Mouse (Mus musculus) lung, embryonic 15.5 days (tissue): ENCODE data around the gene Gm11237. TPM values are rescaled to one million over a fixed set of nuclear protein-coding genes. Genes with fewer than 3 reads are reported as not detected.
"Not testable (repeated sequence)": the region's sequence is repeated elsewhere in the genome, so short reads cannot be mapped to it uniquely, and the experiment has no call there.

ENCODE experiments used
- ATAC-seq: fragments of 200-750 bp; cut with Nextera tagmentation; 2 replicates; pipeline ENCODE4 v1.8.0; 2017; ENCODE audit warnings: moderate number of reproducible peaks, borderline replicate concordance; ENCODE audit not compliant: low FRiP score, low TSS enrichment; ENCODE audit errors: extremely low read depth
- H3K27ac ChIP-seq: fragments of 300-500 bp; sonication (generic); 2 replicates; pipeline ENCODE4 v1.5.1; 2015; ENCODE audit warnings: moderate library complexity, mild to moderate bottlenecking, inconsistent platforms
- H3K27me3 ChIP-seq: fragments of 300-500 bp; sonication (generic); 2 replicates; pipeline ENCODE4 v1.6.1; 2015; ENCODE audit warnings: inconsistent platforms
- H3K36me3 ChIP-seq: fragments of 300-500 bp; sonication (generic); 2 replicates; pipeline ENCODE4 v1.6.1; 2015; ENCODE audit warnings: inconsistent platforms
- H3K4me1 ChIP-seq: fragments of 300-500 bp; sonication (generic); 2 replicates; pipeline ENCODE4 v1.6.1; 2015; ENCODE audit warnings: inconsistent platforms
- H3K4me2 ChIP-seq: fragments of 300-500 bp; sonication (generic); 2 replicates; pipeline ENCODE4 v1.6.1; 2015; ENCODE audit warnings: inconsistent platforms, mild to moderate bottlenecking, moderate library complexity
- H3K4me3 ChIP-seq: fragments of 300-500 bp; sonication (generic); 2 replicates; pipeline ENCODE4 v1.5.1; 2015; ENCODE audit warnings: mild to moderate bottlenecking, inconsistent platforms
- H3K9ac ChIP-seq: fragments of 300-500 bp; sonication (generic); 2 replicates; pipeline ENCODE4 v1.6.1; 2015; ENCODE audit warnings: inconsistent platforms
- H3K9me3 ChIP-seq: fragments of 300-500 bp; sonication (generic); 2 replicates; pipeline ENCODE4 v1.6.1; 2016; ENCODE audit warnings: inconsistent platforms
- WGBS: fragments of 180-500 bp; shearing (Covaris S2); methylation state at CpG from one replicate; pipeline ENCODE4 v1.1.7; 2015; 5-methylcytosine and 5-hydroxymethylcytosine counted together
- polyA plus RNA-seq: library from polyadenylated mRNA; unstranded; fragments of >200 nt; fragmentation: Nextera tagmentation; extraction: Ambion mirVana; gene quantifications from 2 replicates; pipeline ENCODE4 v1.2.1, GENCODE M21; 2015

Gene Gm11237
- polyA plus RNA-seq = not detected in 2 replicates

DNA sequence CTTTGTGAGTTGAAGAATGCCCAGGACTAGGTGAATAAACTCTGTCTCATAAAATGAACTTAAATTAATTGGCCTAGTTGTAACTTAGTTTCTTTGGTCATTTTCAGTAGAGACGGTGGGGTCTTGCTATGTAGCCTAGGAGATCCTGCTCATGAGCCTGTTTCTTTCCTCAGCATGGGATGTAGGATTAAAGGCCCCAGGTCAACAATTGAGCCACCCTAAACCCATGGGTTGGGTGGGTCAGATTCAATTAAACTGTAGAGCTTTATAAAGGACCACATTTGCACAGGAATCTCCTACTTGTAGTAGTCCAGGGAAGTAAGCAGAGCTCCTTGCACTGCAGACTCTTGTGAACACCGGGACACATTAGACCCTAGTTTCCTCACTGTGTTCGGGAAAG is at the start of gene Gm11237:
Gene Gm11237, plus strand, starts transcription at position 301 of the 400 bp plus-strand sequence.
- not testable (repeated sequence) for H3K27me3 ChIP-seq, ATAC-seq, H3K9me3 ChIP-seq, H3K9ac ChIP-seq, H3K27ac ChIP-seq, H3K4me3 ChIP-seq, H3K4me2 ChIP-seq, H3K36me3 ChIP-seq, H3K4me1 ChIP-seq
- no CpG with 5 or more reads among the region's 3 CpGs for WGBS

DNA sequence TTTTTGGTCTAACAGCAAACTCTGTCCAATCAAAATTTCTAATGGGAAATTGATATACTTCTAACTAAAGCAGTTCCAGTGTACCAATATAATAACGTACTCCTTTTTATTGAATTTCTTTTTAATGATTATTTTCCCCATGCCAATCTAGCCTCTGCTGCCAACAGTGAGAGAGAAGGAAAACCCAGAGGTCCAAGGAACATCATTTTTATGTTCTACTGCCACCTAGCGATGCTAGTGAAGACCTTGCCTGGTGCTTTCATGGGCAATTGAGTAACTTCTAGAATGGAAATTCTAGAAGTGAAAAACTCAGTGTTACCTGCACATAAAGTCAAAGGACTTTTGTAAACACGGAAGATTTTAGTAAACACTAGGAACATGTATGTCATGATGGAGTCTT is 23.5 kb upstream of the Gm11237 start:
- H3K9ac ChIP-seq = no peak overlapping the region
- ATAC-seq = no peak
- H3K36me3 ChIP-seq = no peaks in the 10 kb centered on the region
- no peak overlapping the region for H3K4me3 ChIP-seq
- H3K27me3 ChIP-seq = no peaks in the 10 kb centered on the region
- no peaks in the 10 kb centered on the region for H3K4me1 ChIP-seq
- no peaks in the 10 kb centered on the region for H3K9me3 ChIP-seq
- no peak overlapping the region for H3K4me2 ChIP-seq
- no peak overlapping the region for H3K27ac ChIP-seq
- WGBS = 6% methylated on average over 3 of the region's 3 CpGs

DNA sequence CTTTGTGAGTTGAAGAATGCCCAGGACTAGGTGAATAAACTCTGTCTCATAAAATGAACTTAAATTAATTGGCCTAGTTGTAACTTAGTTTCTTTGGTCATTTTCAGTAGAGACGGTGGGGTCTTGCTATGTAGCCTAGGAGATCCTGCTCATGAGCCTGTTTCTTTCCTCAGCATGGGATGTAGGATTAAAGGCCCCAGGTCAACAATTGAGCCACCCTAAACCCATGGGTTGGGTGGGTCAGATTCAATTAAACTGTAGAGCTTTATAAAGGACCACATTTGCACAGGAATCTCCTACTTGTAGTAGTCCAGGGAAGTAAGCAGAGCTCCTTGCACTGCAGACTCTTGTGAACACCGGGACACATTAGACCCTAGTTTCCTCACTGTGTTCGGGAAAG is 15.2 kb upstream of the Gm11237 start, which contains the start of gene Gm11238:
Gene Gm11238, plus strand, starts transcription at position 301 of the 400 bp plus-strand sequence.
- WGBS = no CpG with 5 or more reads among the region's 3 CpGs

DNA sequence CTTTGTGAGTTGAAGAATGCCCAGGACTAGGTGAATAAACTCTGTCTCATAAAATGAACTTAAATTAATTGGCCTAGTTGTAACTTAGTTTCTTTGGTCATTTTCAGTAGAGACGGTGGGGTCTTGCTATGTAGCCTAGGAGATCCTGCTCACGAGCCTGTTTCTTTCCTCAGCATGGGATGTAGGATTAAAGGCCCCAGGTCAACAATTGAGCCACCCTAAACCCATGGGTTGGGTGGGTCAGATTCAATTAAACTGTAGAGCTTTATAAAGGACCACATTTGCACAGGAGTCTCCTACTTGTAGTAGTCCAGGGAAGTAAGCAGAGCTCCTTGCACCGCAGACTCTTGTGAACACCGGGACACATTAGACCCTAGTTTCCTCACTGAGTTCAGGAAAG is 15.0 kb downstream of the Gm11237 start, which contains the start of gene Gm11236:
Gene Gm11236, plus strand, starts transcription at position 301 of the 400 bp plus-strand sequence.
- not testable (repeated sequence) for H3K27ac ChIP-seq, H3K9ac ChIP-seq, H3K4me2 ChIP-seq, H3K4me3 ChIP-seq, H3K36me3 ChIP-seq, H3K27me3 ChIP-seq, H3K4me1 ChIP-seq, H3K9me3 ChIP-seq, ATAC-seq
- no CpG with 5 or more reads among the region's 4 CpGs for WGBS

More for the DNA sequence above, 15.2 kb upstream of the Gm11237 start, which contains the start of gene Gm11238:
- not testable (repeated sequence) for H3K9me3 ChIP-seq, H3K4me3 ChIP-seq, H3K9ac ChIP-seq, H3K4me1 ChIP-seq, H3K27ac ChIP-seq, H3K4me2 ChIP-seq, H3K27me3 ChIP-seq, ATAC-seq, H3K36me3 ChIP-seq

DNA sequence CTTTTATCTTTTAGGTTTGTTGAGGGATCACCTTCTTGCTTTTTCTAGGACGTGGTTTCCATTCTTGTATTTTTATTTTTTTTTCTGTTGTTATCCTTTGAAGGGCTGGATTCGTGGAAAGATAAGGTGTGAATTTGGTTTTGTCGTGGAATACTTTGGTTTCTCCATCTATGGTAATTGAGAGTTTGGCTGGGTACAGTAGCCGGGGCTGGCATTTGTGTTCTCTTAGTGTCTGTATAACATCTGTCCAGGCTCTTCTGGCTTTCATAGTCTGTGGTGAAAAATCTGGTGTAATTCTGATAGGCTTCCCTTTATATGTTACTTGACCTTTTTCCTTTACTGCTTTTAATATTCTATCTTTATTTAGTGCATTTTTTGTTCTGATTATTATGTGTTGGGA is 39.1 kb downstream of the Gm11237 start:
- H3K9ac ChIP-seq, H3K27me3 ChIP-seq, H3K27ac ChIP-seq, ATAC-seq, H3K36me3 ChIP-seq, H3K4me2 ChIP-seq, H3K4me1 ChIP-seq, H3K4me3 ChIP-seq, H3K9me3 ChIP-seq: not testable (repeated sequence)
- WGBS = 77% methylated on average over 4 of the region's 4 CpGs

DNA sequence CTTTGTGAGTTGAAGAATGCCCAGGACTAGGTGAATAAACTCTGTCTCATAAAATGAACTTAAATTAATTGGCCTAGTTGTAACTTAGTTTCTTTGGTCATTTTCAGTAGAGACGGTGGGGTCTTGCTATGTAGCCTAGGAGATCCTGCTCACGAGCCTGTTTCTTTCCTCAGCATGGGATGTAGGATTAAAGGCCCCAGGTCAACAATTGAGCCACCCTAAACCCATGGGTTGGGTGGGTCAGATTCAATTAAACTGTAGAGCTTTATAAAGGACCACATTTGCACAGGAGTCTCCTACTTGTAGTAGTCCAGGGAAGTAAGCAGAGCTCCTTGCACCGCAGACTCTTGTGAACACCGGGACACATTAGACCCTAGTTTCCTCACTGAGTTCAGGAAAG is 45.3 kb downstream of the Gm11237 start, which contains the start of gene Gm11239:
Gene Gm11239, plus strand, starts transcription at position 301 of the 400 bp plus-strand sequence.
- WGBS = no CpG with 5 or more reads among the region's 4 CpGs
- H3K36me3 ChIP-seq, H3K9me3 ChIP-seq, H3K27me3 ChIP-seq, H3K4me1 ChIP-seq, H3K4me3 ChIP-seq, H3K4me2 ChIP-seq, ATAC-seq, H3K27ac ChIP-seq, H3K9ac ChIP-seq: not testable (repeated sequence)

Other genes with a start within 250 kb of the Gm11237 start
- not detected in 2 replicates for gene Gm11487, start 217.9 kb upstream of the Gm11237 start, polyA plus RNA-seq
- not detected in 2 replicates for gene Gm11238, start 15.1 kb upstream of the Gm11237 start, polyA plus RNA-seq
- not detected in 2 replicates for gene Gm11236, start 15.1 kb downstream of the Gm11237 start, polyA plus RNA-seq
- not detected in 2 replicates for gene Gm11239, start 45.4 kb downstream of the Gm11237 start, polyA plus RNA-seq
- not detected in 2 replicates for gene Gm428, start 60.5 kb downstream of the Gm11237 start, polyA plus RNA-seq
- gene Rasef, start 168.0 kb downstream of the Gm11237 start, polyA plus RNA-seq = 4.1 and 4.4 TPM in 2 replicates